Mouse (Mus musculus): ENCODE results near the gene Pard3.

The Pard3 gene

DNA sequence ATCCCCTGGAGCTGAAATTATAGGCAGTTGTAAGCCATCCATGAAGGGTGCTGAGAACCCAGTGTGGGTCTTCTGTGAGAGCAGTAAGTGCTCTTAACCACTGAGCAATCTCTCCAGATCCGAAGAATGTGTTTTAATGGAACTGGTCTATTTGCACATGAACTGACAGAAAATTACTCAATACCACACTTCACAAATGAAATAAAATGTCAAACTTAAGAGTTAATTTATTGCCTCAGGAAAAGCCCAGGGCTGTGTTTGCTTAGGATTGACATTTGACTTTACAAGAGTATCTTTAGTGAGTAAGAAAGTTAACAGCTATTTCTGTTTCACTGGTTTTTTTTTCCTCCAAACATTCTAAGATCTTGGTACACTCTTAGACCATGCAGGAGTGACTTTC is 23.7 kb downstream of the Pard3 start:
- no peak for DNase-seq (ENCODE audit: low spot score)

DNA sequence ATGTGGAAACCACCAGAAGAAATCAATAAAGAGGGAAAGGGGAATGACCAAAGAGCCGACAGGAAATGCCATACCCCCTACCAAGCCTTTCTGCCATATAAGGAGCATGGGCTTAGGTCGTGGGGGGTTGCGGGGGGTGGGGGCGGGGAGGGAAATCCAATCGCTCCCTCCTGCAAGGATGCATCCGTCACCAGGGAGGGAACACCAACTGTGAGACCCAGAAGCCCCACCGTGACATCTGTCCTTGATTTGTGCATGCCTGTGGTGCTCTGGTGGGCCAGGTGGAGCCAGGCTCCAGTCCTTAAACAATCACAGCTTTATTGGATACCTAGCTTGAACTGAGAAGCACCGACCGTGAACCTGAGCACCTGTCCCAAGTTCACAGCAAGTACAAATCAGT is 24.7 kb downstream of the Pard3 start:
- DNase-seq (ENCODE audit: low spot score) = no peak

- DNase-seq (ENCODE audit: low spot score) = no peak
Measured at GRCm38 (mm10) chr8:127089021-127089420, 25.3 kb downstream of the Pard3 start.

DNA sequence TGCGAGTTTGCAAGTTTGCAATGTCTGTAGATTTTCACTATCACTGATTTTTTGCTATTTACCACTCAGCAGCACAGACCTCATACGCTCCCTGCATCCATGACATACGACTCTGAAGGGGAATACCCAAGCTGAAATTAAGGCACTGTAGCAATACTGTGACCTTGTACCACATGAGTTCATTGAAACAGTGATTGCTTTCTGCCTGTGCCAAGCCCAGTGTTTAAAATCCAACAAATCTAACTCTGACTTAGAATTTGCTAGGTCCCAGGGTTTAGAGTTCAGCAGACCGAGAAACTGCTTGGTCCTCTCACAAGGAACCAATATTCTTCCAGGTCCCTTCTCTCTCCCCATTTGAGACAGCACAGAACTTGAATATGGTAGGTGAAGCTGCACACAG is 26.7 kb downstream of the Pard3 start:
- DNase-seq (ENCODE audit: low spot score) = no peak

GRCm38 (mm10) chr8:127091936-127092335 is 28.2 kb downstream of the Pard3 start:
- DNase-seq (ENCODE audit: low spot score) = no peak

DNA sequence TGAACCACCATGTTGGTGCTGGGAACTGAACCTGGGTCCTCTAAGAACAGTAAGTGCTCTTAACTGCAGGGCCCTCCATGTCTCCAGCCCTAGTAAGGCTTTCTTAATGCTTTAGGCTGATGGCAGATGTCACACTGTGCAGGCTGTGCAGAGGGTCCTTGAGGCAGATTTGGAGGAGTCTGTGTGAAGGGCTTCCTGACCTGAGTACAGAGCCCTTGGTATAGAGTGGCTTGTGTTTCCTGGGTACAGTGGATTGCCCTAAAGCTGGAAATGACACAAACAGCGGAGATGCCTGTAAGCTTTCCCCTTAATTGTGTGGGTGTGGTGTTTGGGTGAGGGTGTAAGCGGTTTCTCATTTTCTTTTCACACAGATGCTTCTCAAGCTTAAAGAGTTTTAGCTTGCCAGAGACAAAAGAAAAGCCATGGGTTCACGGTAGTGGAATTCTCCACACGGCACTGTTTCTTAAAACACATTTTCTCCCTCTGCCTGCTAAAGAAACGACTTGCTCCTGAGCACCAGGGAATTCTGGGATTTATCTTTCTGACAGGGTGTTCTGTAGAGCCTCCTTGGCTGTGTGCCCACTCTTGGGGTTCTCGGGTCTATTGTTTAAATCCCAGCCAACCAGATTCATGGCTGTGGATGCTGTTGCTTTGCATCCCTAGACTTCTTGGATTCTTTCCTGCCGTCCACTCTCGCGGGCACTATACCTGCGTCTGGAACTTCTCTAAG is 28.9 kb downstream of the Pard3 start:
- DNase-seq (ENCODE audit: low spot score) = no peak

GRCm38 (mm10) chr8:127093113-127093426 is 29.4 kb downstream of the Pard3 start:
- no peak for DNase-seq (ENCODE audit: low spot score)

DNA sequence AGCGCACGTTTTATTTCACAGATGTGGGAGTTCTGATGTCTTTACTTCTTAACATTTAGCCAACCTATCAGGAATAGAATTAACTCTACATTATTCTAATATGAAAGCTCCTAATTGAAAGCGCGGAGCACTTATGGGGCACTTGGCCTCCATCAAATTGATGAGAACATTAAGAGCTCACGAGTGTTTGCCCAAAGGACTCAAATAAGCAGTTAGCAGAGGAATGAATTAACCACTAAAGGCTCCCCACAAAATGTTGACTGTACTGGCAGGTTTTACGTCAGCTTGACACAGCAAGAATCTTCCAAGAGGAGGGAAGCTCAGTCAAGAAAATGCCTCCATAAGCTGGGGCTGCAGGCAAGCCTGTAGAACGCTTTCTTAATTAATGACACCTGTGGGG is 32.1 kb downstream of the Pard3 start:
- DNase-seq (ENCODE audit: low spot score) = no peak

DNA sequence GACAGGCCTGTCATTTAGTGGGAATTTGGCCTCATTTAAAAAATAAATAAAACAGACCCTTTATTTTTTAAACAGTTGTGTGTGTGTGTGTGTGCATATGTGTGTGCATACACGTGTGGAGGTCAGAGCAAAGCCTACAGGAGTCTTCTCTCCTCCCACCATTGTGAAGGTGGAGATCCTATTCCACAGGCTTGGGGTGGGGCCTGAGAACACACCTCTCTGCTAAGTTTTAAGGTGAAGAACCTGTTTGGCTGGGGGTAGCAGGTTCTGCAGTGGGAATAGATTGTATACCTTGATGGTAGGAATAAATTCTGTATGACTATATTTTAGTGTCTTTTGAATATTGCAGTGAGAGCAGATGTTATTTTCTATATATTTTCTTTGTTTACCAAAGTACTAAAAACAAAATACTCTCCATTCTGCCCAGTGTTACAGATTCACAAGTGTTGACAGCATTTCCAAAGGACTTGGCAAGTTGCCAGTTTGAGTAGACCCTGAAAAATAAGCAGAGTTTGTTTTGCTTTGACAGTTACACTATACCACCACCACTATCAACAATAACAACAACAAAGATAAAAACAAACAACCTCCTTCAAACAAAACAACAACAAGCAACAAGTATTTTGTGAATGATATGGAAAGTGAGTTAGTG is 35.9 kb downstream of the Pard3 start:
- DNase-seq (ENCODE audit: low spot score) = no peak

DNA sequence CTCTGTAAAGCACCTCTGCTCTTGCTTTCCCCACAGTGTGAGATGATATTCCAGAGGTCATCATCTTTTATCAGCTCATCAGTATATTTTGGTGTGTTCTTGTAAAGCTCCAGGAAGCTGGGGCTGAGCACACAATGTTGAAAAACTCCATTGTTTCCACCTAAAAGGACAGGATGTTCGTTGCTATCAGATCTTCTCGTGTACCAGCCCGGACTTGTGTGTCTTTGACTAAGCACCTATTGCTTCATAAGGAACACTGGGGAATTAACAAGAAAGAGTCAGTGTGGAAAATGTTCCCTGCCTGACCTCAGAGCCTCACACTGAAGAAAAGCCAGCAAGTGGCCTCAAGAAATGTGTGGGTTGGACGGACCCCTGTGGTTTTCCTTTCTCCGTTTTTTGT is 39.6 kb downstream of the Pard3 start:
- no peak for DNase-seq (ENCODE audit: low spot score)

DNA sequence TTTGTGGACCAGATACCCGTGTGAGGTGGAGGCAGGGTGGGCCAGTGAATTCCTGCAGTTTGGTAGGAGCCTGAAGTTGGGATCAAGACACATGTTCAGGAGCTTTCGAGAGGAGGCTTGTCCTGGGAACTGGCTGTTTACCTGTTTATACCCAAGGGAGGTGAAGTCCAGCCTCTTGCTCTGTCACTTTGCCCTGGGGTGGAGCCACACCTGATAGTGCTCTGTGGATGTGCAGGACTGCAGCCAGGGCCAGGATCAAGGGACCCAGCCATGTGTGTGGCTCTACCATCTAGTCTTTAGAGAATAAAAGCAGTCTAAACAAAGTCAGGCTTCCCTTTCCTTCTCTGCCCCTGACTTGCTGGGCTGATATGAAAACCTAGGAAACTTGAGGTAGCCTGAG is 40.9 kb downstream of the Pard3 start:
- no peak for DNase-seq (ENCODE audit: low spot score)

DNA sequence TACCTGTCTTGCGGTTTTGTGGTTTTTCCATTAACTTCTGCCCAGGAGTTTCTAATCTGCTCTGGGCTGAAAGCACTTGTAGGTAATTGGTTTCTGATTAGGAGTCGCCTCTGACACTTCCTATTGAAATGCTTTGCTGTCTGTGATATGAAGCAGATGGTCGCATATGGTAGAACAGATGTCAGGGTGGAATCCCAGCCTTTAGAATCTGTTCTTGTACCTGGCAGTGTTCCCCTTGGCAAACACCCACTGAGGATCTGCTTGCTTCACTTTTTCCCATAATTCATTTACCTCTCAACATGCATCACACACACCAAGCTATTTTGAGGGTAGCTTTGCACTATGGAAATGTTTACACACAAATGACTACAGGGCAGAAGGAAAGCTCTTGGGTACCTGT is 44.2 kb downstream of the Pard3 start:
- DNase-seq (ENCODE audit: low spot score) = no peak

DNA sequence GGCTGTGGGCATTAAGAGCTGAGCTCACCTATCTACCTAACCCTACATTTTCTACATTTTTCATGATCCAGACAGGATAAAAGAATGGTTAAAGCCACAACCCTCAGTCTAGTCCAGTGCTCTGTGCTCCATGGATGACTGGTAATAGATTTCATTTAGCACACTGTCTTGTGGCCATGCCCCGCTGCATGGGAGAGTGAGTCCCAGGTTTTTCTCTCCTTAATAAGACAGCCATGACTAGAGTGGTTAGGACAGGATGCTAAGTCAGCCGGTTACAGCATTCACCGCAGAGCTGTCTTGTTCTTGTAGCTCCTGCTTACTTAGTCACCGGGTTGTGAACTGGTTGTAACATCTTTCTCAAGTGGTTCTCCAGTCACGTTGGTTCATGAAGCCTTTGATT is 49.5 kb downstream of the Pard3 start:
- no peak for DNase-seq (ENCODE audit: low spot score)

DNA sequence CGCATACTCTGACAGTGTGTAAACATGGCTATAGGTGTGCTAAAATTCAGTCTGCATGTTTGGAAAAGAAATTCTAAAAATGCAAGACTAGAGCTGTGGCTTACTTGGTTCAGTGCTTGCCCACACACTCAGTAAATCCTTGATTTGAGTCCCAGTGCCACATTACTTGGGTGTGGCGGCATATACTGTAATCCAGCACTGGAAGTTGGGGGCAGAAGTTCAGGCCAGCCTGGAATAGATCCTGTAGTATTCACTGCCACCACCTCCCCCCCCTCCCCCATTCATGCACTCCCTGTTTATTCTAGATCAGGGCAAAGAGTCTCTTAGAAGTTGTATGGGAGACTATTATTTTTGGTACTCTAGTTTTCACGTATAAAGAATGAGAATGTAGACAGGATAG is 52.1 kb downstream of the Pard3 start:
- DNase-seq (ENCODE audit: low spot score) = no peak

DNA sequence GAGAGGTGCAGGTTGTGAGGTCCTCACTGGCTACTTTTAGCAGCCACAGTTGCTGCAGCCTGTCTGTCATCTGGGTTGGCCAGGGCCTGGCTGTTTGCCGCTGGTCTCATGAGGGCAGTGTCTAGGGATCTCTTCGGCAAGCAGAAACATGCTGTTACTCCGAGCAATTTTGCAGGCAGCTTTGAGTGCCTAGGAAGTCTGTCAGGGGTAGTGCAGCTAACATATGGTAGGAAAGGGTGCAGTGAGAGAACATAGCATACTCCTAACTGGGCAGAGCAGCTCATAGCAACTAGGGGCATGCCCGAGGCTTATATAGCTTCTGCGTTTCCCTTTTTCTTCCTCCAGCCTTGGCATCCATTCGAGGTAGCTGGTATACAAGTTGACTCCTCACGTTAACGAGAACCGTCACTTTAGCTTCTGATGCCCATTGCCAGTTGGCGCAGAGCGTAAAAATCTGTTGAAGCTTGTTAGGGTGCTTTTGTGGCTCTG is 54.7 kb downstream of the Pard3 start:
- DNase-seq (ENCODE audit: low spot score) = no peak

- DNase-seq (ENCODE audit: low spot score) = no peak
Measured at GRCm38 (mm10) chr8:127123391-127123790, 59.7 kb downstream of the Pard3 start.

GRCm38 (mm10) chr8:127124795-127125194 is 61.1 kb downstream of the Pard3 start:
- DNase-seq (ENCODE audit: low spot score) = no peak

- no peak for DNase-seq (ENCODE audit: low spot score)
Measured at GRCm38 (mm10) chr8:127125686-127126683, 62.3 kb downstream of the Pard3 start.

DNA sequence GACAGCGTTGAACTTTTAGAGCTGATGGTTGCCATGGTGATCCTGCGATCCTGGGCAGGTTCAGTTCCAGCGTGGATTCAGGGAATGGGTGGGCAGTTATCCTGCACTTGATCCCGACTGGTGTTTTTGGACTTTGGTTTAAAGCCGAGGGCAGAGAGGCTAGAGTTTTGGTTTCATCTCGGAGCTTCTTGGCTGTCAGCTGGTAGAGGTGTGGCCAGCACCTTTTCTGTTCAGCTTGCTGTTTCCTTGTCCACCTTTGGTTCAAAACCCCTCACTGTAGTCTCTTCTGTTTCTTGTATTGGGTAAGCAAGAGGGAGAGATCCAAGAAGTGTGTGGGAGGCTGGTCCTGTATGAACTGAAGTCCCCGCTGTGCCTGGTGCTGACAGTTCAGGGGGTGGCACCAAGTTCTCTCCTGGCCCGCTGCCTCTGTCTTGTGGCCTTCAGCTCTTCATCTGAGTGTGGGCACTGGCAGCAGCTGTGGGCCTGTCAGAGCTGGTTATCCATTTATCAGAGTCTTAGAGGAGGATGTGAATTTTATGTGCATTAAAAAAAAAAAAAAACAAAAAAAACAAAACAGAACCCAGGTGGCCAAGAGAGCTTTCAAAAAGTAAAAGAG is 65.2 kb downstream of the Pard3 start:
- DNase-seq (ENCODE audit: low spot score) = no peak

DNA sequence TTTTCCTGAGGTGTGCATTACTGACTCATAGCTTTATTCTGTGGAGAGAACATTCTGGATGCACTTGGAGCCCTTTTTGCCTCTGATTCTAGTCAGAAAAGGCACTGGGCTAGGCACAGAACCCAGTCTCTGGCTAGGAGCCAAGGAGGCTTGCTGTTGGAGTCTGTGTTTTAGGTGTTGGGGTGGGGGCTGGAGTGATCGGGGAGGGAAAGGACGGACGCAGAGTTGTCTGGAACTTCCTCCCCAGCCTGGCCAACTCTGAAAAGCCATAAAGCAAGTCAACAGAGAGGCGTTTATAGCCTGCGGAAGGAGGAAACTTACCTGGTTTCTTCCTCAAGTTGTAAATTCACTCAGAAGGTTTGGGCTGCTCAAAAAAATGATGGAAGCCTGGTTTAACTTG is 70.6 kb downstream of the Pard3 start:
- no peak for DNase-seq (ENCODE audit: low spot score)

DNA sequence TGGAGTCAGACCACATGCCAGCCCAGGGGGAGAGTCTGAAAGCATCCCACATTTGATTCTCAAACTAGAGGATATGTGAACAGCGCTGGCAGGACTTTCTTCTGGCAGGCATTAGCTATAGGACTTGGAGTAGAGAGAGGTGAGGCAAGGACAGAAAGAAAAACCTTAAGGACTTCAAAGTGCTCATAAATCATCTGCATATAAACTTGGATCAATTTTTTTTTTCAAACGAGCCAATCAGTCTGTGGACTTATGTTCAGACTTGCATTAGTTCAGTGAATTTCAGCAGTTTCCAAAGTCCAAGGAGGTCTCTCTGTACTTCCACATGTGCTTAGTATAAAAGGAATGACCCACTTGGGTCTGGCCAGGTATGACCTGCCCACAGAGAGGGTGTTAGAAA is 72.5 kb downstream of the Pard3 start:
- DNase-seq (ENCODE audit: low spot score) = no peak

DNA sequence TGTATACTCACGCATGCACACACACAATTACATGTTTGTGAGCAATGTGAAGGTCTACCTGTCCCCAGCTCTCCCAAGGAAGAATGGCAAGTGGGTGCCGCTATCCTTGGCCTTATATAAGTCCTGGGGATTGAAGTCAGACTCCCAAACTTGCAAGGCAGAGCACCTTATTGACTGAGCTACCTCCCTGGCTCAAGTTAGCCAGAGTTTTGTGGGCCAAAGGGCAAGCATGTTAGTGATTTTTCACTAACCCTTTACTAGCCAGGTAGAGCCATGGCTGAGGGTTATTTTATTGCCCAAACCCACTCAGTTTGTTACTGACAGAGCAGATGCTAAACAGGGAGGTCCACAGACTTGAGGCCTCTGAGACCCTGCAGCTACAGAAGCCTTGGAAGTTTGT is 73.1 kb downstream of the Pard3 start:
- DNase-seq (ENCODE audit: low spot score) = no peak
